Mouse (Mus musculus): ENCODE results near the gene Kel.

Gene Kel

DNA sequence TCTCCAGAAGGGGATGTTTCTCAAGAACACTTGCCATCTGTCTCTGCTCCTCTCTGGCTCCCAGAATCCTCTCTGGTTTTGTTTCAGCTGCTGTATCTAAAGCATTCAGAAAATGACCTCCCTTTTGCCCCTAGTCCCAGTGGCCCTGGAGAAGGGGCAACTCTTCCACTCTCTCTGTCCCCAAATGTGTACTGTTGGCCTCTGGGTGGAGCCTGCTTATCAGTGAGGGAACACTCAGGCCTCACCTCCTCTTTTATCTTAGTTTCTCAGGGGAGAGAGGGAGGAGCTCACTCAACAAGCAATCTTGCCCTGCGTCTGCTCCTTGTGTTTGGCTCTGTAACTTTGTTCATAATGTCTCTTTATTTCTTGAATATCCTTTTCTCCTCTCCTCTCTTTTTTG lies at the start of gene Kel:
TSS of gene Kel (minus strand) at position 217 of the 400 bp plus-strand sequence.
- DNase-seq (ENCODE audit: extremely low spot score, low spot score) = no peak

DNA sequence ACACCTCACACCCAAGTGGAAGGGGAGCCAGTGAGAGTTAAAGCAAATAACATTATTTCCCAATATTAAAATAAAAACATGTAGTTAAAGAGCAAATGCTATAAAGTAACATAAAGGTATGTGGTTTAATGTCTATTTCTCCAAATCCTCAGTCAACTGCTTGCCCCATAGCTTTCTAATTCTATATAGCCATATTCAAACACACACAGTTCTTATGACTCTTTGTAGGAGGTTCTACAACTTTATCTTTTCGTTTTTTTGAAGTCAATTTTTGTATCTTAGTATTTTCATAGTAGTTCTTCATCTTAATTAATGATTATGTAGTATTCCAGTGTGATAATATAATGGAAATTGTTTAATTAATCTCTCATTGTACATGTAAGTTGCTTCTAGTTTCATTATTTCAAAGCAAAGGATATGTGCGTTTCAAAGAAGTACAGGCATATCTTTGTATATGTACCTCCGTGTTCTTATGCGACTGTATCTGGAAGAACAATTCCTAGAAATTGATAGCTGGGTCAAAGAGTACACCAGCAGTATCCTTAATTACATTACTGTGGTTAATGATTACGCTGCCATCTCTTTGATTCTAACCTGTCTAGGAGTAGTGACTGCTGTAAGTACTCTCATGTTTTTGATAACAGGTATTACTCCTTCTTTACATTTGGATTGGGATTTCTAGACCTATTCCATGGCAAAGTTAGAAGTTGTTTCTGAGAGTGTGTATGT lies 40.7 kb upstream of the Kel start:
- no peak for DNase-seq (ENCODE audit: extremely low spot score, low spot score)

DNA sequence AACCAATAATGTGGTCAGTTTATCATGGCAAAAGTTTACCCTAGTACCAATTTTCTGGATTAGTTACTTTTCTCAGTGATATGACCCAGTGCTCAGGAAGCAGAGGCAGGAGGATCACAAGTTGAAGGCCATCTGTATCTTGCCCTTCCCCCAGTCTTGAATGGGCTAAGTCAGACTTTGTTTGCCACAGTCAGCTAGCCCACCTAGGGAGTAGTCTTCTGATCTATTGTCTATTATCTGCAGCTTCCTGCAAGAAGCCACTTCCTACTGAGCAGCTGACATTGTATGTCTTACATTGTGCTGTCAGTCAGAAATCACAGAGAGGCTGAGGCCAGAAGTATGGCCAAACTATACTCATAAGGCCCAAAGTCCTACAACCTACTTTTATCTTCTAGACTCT lies 37.0 kb upstream of the Kel start:
- no peak for DNase-seq (ENCODE audit: extremely low spot score, low spot score)

DNA sequence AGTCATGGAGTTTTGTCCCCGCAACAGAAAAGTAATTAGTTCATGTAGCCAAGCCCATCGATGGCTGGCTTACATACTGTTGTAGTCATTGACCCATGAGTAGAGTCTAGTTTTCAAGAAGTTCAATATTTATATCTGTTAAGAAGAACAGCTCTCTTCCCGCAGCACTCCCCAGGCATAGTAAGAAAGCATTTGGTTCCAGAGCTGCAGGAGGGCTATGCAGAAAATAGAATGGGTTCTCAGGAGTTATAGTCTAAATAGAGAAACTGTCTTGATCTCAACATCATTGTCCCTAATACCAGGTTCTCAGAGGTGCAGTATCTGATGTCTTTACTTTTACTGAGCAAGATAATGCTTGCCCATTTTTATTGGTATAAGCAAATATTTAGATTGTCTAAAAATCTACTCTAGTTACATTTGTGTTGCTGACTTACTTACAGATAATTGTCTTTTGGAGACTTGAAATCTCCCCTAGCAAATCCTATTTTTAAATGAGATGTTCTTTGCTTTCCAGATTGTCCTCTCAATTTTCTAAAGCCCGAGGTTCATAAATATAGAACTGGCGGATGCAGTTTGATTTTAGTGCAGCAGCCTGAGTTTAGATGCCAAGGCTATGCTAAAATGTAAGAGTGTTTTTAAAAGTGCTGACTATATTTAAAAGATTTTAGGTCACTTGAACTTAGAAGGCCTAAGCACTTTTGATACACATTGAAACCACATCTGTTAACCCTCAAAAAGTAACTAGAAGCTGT lies 30.8 kb upstream of the Kel start:
- DNase-seq (ENCODE audit: extremely low spot score, low spot score) = no peak

DNA sequence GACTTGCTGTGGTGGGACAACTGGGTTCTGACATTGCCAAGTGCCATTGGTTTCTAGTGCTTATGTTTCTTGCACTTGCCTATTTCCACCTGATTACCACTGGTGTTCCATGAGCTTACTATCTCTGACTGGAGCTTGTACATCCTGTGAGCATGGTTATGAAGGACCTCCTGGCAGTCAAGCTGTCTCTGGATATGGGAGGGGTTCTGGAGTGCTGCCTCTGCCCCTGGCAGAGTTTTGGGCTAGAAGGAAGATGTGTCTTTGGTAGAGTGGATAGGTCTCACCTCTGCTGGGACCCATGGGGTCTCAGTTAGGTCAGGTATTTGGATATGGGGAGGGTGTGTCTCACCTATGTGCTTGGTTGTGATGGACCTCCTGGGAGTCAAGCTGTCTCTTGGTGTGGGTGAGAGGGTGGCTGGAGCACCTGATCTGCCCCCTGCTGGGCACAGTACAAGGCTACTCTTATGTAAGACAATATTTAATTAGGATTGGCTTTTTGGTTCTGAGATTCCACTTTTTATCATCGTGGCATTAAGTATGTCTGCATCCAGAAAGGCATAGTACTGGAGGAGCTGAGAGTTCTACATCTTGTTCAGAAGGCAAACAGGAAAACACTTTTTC lies 24.0 kb upstream of the Kel start:
- no peak for DNase-seq (ENCODE audit: extremely low spot score, low spot score)

DNA sequence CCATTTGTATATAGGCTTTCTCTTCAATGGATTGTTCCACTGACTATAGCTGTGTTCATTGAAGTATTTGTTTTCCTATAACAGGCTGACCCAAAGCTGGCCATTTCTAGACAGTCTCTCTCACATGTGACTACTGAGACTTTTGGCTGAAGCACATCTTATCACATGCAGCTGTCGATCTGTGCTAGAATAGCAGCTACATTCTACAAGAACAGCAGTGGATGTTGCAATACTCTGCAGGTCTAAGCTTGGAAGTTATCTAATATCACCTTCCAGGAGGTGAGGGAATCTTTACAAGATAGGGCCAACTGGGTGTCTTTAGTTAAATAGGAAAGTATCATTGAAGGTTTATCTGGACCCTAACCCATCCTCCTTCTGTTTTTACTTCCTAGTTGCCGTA lies 17.3 kb upstream of the Kel start:
- no peak for DNase-seq (ENCODE audit: extremely low spot score, low spot score)

DNA sequence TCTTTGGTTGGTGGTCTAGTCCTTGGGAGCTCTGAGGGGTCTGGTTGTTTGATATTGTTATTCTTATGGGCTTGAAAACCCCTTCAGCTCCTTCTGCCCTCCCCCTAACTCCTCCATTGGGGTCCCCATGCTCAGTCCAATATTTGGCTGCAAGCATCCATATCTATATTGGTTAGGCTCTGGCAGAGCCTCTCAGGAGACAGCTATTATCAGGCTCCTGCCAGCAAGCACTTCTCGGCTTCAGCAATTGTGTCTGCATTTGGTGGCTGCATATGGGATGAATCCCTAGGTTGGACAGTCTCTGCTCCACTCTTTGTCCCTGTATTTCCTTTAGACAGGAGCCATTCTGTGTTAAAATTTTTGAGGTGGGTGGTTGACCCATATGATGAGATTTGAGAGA lies 6.1 kb upstream of the Kel start:
- no peak for DNase-seq (ENCODE audit: extremely low spot score, low spot score)

DNA sequence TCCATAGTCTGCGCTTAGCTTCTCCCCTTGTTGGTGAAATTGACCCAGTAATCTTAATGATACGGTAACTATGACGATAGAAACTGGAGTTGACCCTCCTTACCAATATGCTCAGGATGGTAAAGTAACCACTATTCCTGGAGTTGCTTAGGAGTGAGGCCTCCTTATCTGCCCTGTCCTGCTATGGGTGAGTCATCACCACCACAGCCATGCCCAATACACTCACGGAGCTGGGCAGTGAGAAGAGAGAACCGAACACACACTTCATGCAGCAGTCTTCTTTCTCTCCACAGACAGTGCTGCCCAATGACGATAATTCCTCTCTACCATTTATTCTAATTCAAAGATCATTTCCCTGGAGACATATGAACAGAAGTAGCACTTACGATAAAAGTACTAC lies 2.1 kb upstream of the Kel start:
- DNase-seq (ENCODE audit: extremely low spot score, low spot score) = no peak

DNA sequence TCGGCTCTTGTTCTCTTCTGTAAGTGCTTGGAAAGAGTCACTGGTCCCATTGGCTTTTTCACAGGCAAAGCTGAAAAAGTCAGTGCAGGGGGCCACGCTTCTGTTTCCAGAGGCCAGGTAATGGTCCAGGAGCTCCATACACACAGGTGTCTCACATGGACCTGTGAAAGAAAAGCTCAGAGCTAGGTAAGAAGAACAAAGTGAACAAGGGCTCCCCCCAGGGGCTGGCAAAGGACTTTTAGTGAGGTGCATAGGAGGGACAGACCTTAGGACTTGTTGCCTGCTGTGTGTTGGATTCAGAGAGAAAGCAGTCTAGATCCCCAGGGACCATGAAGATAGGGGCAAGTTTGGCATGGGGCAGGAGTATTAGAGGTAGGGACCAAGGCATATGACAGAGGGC lies 1.2 kb downstream of the Kel start:
- DNase-seq (ENCODE audit: extremely low spot score, low spot score) = no peak

DNA sequence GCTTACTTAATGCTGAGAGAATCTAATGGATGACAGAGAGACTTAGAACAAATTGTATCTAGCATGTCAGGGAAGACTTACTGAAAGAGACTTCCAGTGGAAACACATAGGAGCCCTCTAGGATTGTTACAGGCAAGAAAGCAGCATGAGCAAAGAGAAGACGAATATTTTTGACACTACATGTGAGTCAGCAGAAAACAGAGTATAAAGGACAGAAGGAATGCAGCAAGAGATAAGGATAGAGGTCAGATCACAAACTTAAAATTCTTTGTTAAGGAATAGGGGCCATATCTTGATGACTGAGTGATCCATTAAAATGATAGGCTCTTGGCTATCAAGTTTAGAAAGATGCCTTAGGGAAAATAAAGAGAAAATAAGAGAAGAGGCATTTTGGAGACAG lies 2.9 kb downstream of the Kel start:
- DNase-seq (ENCODE audit: extremely low spot score, low spot score) = no peak

DNA sequence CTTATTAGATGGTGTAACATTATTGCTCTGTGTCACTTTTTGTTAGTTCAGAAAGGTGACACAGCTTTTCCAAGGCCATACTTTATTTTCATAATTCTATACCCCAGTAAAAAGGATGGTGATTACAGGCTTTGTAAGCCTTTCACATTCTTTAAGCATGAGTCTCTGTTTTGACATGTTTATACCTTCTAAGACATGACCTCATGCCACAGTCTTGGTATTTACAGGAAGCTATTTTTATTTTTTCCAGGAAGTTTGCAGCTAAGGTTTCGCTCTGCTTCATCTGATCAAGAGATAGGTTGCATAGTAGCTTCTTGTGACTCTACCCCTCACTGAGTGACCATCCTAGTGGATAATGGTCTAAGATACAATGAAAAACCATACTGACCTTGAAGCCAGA lies 9.7 kb downstream of the Kel start:
- no peak for DNase-seq (ENCODE audit: extremely low spot score, low spot score)

DNA sequence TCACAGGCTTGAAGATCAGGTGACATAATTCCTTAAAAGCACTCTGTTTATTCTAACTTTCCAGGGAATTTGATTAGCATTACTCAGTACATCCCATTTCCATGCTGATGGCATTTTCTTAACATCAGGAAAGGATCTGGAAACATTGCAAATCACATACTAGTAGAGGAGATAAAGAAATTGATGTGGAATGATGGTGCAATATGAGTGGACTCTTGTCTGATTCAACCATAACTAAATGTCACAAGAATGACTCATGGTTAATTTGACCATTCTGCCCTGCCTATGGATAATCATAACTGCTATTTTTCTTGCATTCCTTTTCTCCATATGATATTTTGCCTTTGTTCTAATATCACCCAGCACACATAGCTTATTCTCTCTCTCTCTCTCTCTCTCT lies 11.9 kb downstream of the Kel start:
- no peak for DNase-seq (ENCODE audit: extremely low spot score, low spot score)

DNA sequence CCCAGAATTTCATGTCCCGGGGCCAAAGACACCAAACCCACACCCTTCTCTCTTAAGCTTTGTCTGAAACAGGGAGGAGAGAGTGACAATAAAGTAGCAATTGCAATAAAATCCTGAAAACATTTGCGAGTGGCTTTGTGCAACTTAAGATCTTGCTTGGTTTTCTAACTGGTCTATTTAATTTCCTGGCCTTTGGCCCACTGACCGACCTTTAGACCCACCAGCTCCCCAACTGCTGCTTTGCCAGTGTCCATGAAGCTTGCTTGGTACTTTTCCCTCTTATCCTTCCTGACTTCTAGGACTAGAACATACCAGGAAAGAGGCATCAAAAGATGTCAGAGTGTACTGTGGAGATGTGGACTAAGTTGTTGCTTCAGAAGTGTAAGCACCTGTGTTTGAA lies 18.5 kb downstream of the Kel start:
- no peak for DNase-seq (ENCODE audit: extremely low spot score, low spot score)

DNA sequence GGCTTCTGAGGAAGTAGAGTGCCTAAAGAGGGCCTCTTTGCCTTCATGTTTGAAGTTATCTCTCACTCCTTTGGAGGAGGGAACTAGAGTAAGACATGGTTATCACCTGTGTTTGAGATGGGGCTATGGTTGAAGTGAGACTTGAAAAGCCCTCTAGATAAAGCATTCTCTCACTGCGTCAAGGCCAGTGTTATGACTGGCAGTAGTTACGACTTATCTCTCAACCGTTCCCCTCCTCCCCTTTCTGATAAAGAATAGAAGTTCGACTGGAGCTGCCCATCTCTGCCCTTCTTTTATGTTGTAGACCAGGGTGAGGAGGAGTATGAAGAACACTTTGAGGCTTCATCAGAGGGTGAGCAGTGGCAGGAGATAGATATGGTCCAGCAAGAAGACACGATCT lies 19.2 kb downstream of the Kel start:
- DNase-seq (ENCODE audit: extremely low spot score, low spot score) = no peak

DNA sequence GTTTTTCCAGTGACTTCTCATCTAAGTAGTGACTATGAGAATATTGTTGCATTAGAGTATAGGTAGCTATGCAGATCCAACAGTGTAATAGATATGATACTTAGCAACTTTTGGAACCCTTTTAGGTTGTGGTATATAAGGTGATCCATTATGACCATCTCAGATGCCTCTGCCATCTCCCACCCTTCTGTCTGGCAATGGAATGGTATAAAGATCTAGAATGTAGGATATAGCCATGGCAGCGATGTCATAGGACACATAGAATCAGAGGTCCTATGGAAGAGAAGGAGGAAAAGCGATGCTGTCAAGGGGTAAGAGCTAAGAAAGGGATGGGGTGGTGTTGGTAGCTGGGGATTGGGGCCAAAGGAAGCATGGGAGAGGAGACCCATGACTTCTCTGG lies 20.0 kb downstream of the Kel start, which contains the start of gene Llcfc1:
TSS of gene Llcfc1 (plus strand) at position 301 of the 400 bp plus-strand sequence.
- no peak for DNase-seq (ENCODE audit: extremely low spot score, low spot score)

DNA sequence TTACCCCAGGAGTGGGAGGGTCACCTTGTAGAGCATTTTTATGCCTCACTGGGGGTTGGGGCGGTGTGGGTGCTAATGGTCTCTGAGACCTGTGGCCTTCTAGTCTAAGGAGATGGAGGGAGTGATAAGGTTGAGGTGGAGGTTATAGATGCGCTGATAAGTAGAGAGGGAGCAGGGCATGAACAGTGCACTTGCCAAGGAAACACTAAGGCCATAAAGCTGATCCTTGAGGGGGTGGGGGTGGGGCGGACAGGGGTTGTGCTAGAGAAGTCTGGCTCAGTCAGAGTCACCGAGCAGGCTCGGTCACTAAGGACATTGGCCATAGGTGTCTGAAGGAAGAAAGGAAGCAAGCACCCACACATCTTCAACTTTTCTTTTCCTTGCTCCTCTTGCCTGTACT lies 22.5 kb downstream of the Kel start:
- DNase-seq (ENCODE audit: extremely low spot score, low spot score) = no peak

DNA sequence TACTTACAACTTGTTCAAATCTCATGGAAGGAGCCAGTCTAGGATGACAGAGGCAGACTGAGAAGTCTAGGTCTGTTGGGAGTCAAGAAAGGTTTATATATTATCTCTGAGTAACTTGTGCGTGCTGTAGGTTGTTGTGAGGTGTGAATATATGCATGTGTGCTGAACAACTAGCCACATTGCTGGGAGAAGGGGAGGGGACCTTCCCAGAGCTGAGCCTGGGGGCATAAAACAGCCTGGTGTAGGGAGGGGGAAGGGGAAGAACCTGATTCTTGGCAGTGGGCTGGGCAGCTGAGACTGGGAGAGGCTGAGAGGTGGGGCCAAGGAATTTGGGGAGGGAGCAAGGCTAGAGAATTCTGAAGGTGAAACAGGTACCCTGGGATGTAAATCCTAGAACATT lies 23.5 kb downstream of the Kel start, which contains the start of gene Trpv5:
TSS of gene Trpv5 (minus strand) at position 101 of the 400 bp plus-strand sequence.
- no peak for DNase-seq (ENCODE audit: extremely low spot score, low spot score)

DNA sequence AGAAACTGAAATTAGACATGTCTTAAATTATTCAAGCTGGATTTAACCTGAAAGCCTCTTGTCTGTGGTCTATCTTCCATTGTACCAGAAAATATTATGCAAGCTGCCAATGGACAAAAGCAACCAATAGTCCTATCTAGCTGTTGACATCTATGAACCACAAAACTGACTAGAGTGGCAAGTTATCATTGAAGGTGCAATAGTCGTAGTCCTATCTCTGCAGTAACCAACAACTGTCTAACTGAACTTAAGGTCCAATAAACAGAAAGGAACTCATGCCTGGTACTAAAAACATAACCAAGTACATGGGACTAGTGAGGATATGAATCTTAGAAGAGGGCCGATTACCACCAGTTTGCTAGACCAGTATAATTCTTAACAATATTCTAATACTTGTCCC lies 27.6 kb downstream of the Kel start:
- no peak for DNase-seq (ENCODE audit: extremely low spot score, low spot score)

DNA sequence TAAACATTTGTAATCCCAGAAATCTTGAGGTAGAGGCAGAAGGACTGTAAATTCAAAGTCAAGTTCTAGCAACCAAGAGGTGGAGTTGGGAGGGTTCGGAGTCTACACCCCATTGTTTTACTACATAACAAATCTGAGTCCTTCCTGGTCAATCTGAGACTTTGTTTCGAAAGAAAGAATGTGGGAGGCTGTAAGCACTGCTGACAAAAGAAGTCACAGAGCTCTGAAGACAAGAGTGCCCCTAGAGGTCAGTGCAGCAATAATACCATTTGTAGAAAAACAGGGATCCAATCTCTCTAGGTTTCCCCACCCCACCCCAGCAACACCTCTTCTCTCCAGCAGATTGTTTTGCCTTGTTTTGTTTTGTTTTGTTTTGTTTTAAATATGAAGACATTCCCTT lies 41.8 kb downstream of the Kel start:
- DNase-seq (ENCODE audit: extremely low spot score, low spot score) = no peak

DNA sequence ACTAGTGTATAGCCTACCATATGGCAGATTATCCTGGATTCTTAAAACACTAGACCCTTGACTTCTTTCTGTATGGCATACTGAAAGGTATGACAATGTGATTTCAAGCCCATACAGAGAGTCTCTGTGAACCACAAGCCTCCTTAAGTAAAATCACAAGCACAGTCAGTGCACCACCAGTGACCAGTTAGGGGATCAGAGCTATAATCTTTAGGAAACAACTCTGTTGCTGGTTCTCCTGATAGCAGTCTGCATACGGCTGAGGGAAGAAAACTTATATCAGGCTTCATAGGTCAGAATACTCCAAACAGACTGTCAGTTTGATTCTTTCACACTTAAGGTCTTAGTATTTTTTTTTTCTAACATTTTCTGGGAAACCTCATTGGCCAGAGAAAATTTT lies 45.7 kb downstream of the Kel start:
- no peak for DNase-seq (ENCODE audit: extremely low spot score, low spot score)

DNA sequence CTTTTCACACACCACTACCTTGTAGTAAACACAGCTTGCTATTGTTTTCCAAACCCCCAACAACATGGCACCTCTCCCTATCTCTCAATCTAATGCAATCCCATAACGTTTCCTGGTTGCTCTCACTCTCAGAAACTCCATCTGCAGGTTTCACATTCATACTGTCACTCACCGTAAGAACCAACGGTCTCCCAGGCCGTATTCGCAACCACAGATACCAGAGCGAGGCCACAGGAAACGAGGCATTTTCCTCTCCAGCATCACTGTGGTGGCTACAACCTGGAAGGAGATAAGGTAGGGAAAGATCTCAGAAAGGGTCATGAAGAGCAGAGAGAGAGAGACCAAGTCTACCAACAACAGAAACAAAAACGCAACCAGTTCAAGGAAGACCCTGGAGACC lies 49.5 kb downstream of the Kel start:
- DNase-seq (ENCODE audit: extremely low spot score, low spot score) = no peak

DNA sequence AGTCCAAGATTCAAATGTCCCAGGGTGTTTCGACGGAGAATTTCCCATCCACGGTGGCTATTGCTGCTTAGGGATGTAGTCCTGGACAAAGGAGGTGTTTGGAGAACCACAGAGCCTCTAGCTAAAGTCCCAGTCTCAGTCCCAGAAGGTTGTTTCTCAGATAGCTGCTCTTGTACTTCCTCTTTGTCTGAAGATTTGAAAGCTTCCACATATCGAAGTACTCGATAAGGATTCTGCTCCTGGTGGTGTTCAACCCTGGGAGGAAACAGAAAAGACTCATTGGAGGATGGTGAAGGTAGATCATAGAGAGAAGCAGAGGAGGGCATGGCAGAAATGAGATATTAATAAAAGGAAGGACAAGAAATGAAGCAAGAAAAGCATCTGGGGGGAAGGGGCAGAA lies 51.0 kb downstream of the Kel start:
- no peak for DNase-seq (ENCODE audit: extremely low spot score, low spot score)

DNA sequence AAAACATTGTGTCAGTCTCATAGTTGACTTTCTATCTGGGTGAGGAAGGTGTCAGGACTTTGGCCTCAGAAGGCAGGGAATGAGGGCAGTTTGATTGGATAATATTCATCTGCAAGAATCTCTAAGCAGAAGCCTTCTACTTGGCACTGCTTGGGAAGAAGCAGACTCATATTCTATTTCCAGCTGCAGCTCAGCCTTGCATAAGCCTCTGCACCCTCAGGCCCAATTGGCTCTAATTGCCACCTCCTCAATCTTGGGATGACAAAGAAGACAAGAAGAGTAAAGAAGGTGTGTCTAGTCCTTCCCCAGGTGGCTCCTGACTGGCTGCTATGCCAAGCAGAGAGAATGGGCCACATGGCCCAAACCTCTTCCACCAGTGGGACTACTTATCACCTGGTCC lies 57.5 kb downstream of the Kel start:
- no peak for DNase-seq (ENCODE audit: extremely low spot score, low spot score)
